Mouse (Mus musculus): ENCODE measurements at regions not wholly inside any gene's neighbourhood (a gene's known extent, or its start where the extent isn't known, plus 50 kb on each side); places are given as distances from the start of the nearest gene placed in this dataset.

GRCm38 (mm10) chr12:94217906-94218305, 1474.1 kb upstream of the Flrt2 start:
- H3K27ac ChIP-seq, result no peak overlapping the region
- H3K9ac ChIP-seq, result no peak overlapping the region
- ATAC-seq (ENCODE audit: low FRiP score), result no peak
- H3K4me3 ChIP-seq (replicated peaks), result no peak overlapping the region
- H3K4me2 ChIP-seq, result no peak overlapping the region
- WGBS, result 85% methylated on average over 4 of the region's 4 CpGs
- H3K27me3 ChIP-seq, result no peaks in the 10 kb centered on the region
- H3K4me1 ChIP-seq, result no peaks in the 10 kb centered on the region
- no peaks in the 10 kb centered on the region for H3K9me3 ChIP-seq
- H3K36me3 ChIP-seq (replicated peaks), result no peaks in the 10 kb centered on the region

GRCm38 (mm10) chr12:94229894-94230293, 1462.1 kb upstream of the Flrt2 start:
- Histone ChIP-seq H3K9me3 (no peaks in the 10 kb centered on the region), H3K27ac (no peak overlapping the region), H3K4me3 (replicated peaks) (no peak overlapping the region), H3K27me3 (no peaks in the 10 kb centered on the region), H3K4me1 (no peaks in the 10 kb centered on the region), H3K36me3 (replicated peaks) (no peaks in the 10 kb centered on the region), H3K4me2 (no peak overlapping the region), H3K9ac (no peak overlapping the region)
- WGBS, result 92% methylated on average over 4 of the region's 4 CpGs
- ATAC-seq (ENCODE audit: low FRiP score), result no peak

- no peak for ATAC-seq (ENCODE audit: low FRiP score)
- no peak overlapping the region for H3K27ac ChIP-seq
- WGBS, result 81% methylated on average over 2 of the region's 2 CpGs
These were observed 1446.7 kb upstream of the Flrt2 start for GRCm38 (mm10) chr12:94245366-94245765.

GRCm38 (mm10) chr12:94247362-94247761, 1444.7 kb upstream of the Flrt2 start:
- H3K36me3 ChIP-seq (replicated peaks), result no peaks in the 10 kb centered on the region
- no peaks in the 10 kb centered on the region for H3K9me3 ChIP-seq
- H3K27ac ChIP-seq, result no peak overlapping the region
- H3K4me1 ChIP-seq, result peaks cover 4% of the 10 kb centered on the region; the same call in 1 of the 2 replicates
- ATAC-seq (ENCODE audit: low FRiP score), result no peak
- no peak overlapping the region for H3K4me2 ChIP-seq
- H3K27me3 ChIP-seq, result no peaks in the 10 kb centered on the region
- no peak overlapping the region for H3K9ac ChIP-seq
- no peak overlapping the region for H3K4me3 ChIP-seq (replicated peaks)

More at GRCm38 (mm10) chr12:94245366-94245765, 1446.7 kb upstream of the Flrt2 start:
- Histone ChIP-seq H3K9ac (no peak overlapping the region), H3K27me3 (no peaks in the 10 kb centered on the region), H3K36me3 (replicated peaks) (no peaks in the 10 kb centered on the region), H3K4me3 (replicated peaks) (no peak overlapping the region), H3K9me3 (no peaks in the 10 kb centered on the region), H3K4me1 (peaks cover 4% of the 10 kb centered on the region; the same call in 1 of the 2 replicates), H3K4me2 (no peak overlapping the region)

- ATAC-seq (ENCODE audit: low FRiP score), result no peak
- H3K27me3 ChIP-seq, result no peaks in the 10 kb centered on the region
- H3K36me3 ChIP-seq (replicated peaks), result no peaks in the 10 kb centered on the region
- no peak overlapping the region for H3K9ac ChIP-seq
- 66% methylated on average over 8 of the region's 8 CpGs for WGBS
- H3K27ac ChIP-seq, result no peak overlapping the region
- H3K4me3 ChIP-seq (replicated peaks), result no peak overlapping the region
- H3K4me2 ChIP-seq, result no peak overlapping the region
- H3K4me1 ChIP-seq, result no peaks in the 10 kb centered on the region
- no peaks in the 10 kb centered on the region for H3K9me3 ChIP-seq
These were observed 1438.9 kb upstream of the Flrt2 start for GRCm38 (mm10) chr12:94252957-94253633.

- H3K9ac ChIP-seq, result no peak overlapping the region
These were observed 1411.1 kb upstream of the Flrt2 start for GRCm38 (mm10) chr12:94280946-94281345.

GRCm38 (mm10) chr12:94282931-94283330, 1409.1 kb upstream of the Flrt2 start:
- no peaks in the 10 kb centered on the region for H3K4me1 ChIP-seq
- H3K27me3 ChIP-seq, result no peaks in the 10 kb centered on the region
- H3K4me2 ChIP-seq, result no peak overlapping the region
- no peak overlapping the region for H3K9ac ChIP-seq
- 91% methylated on average over 3 of the region's 3 CpGs for WGBS
- no peaks in the 10 kb centered on the region for H3K36me3 ChIP-seq (replicated peaks)
- no peak for ATAC-seq (ENCODE audit: low FRiP score)
- no peak overlapping the region for H3K4me3 ChIP-seq (replicated peaks)
- no peaks in the 10 kb centered on the region for H3K9me3 ChIP-seq
- no peak overlapping the region for H3K27ac ChIP-seq

More at GRCm38 (mm10) chr12:94280946-94281345, 1411.1 kb upstream of the Flrt2 start:
- 84% methylated on average over 2 of the region's 2 CpGs for WGBS
- H3K4me2 ChIP-seq, result no peak overlapping the region
- no peaks in the 10 kb centered on the region for H3K36me3 ChIP-seq (replicated peaks)
- no peak for ATAC-seq (ENCODE audit: low FRiP score)
- H3K27me3 ChIP-seq, result no peaks in the 10 kb centered on the region
- H3K27ac ChIP-seq, result no peak overlapping the region
- H3K4me3 ChIP-seq (replicated peaks), result no peak overlapping the region
- H3K9me3 ChIP-seq, result no peaks in the 10 kb centered on the region
- H3K4me1 ChIP-seq, result no peaks in the 10 kb centered on the region

GRCm38 (mm10) chr12:94283572-94283971, 1408.5 kb upstream of the Flrt2 start:
- Histone ChIP-seq H3K9me3 (no peaks in the 10 kb centered on the region), H3K9ac (no peak overlapping the region), H3K4me1 (no peaks in the 10 kb centered on the region), H3K4me3 (replicated peaks) (no peak overlapping the region), H3K27ac (no peak overlapping the region), H3K36me3 (replicated peaks) (no peaks in the 10 kb centered on the region), H3K27me3 (no peaks in the 10 kb centered on the region), H3K4me2 (no peak overlapping the region)
- 77% methylated on average over 3 of the region's 3 CpGs for WGBS
- ATAC-seq (ENCODE audit: low FRiP score), result no peak

- no peak overlapping the region for H3K4me2 ChIP-seq
- H3K27me3 ChIP-seq, result no peaks in the 10 kb centered on the region
- ATAC-seq (ENCODE audit: low FRiP score), result no peak
- no peak overlapping the region for H3K9ac ChIP-seq
- no peak overlapping the region for H3K4me3 ChIP-seq (replicated peaks)
- WGBS, result 89% methylated on average over 5 of the region's 5 CpGs
- H3K27ac ChIP-seq, result no peak overlapping the region
- no peaks in the 10 kb centered on the region for H3K36me3 ChIP-seq (replicated peaks)
- no peaks in the 10 kb centered on the region for H3K9me3 ChIP-seq
- H3K4me1 ChIP-seq, result no peaks in the 10 kb centered on the region
These were observed 1394.2 kb upstream of the Flrt2 start for GRCm38 (mm10) chr12:94297864-94298263.

GRCm38 (mm10) chr12:94332351-94332750, 1359.7 kb upstream of the Flrt2 start:
- no peak overlapping the region for H3K4me2 ChIP-seq
- H3K27me3 ChIP-seq, result no peaks in the 10 kb centered on the region
- no peaks in the 10 kb centered on the region for H3K36me3 ChIP-seq (replicated peaks)
- H3K9me3 ChIP-seq, result no peaks in the 10 kb centered on the region
- H3K9ac ChIP-seq, result no peak overlapping the region
- H3K4me1 ChIP-seq, result no peaks in the 10 kb centered on the region
- H3K4me3 ChIP-seq (replicated peaks), result no peak overlapping the region
- WGBS, result 87% methylated on average over 5 of the region's 5 CpGs
- ATAC-seq (ENCODE audit: low FRiP score), result no peak
- H3K27ac ChIP-seq, result no peak overlapping the region

- Histone ChIP-seq H3K9ac (no peak overlapping the region), H3K4me3 (replicated peaks) (no peak overlapping the region), H3K9me3 (no peaks in the 10 kb centered on the region), H3K4me1 (no peaks in the 10 kb centered on the region), H3K27me3 (no peaks in the 10 kb centered on the region), H3K36me3 (replicated peaks) (no peaks in the 10 kb centered on the region), H3K27ac (no peak overlapping the region), H3K4me2 (no peak overlapping the region)
- no peak for ATAC-seq (ENCODE audit: low FRiP score)
- WGBS, result 87% methylated on average over 3 of the region's 3 CpGs
These were observed 1357.4 kb upstream of the Flrt2 start for GRCm38 (mm10) chr12:94334671-94335070.

GRCm38 (mm10) chr12:94349623-94350156, 1342.3 kb upstream of the Flrt2 start:
- no peak overlapping the region for H3K9ac ChIP-seq
- H3K36me3 ChIP-seq (replicated peaks), result no peaks in the 10 kb centered on the region
- WGBS, result 23% methylated on average over 7 of the region's 7 CpGs
- H3K4me3 ChIP-seq (replicated peaks), result no peak overlapping the region
- no peaks in the 10 kb centered on the region for H3K9me3 ChIP-seq
- no peak overlapping the region for H3K4me2 ChIP-seq
- peaks cover 10% of the 10 kb centered on the region; the same call in 1 of the 2 replicates for H3K27me3 ChIP-seq
- 0 out of 2 replicates have a peak, but pooled peaks have one; percentile 65 for ATAC-seq (ENCODE audit: low FRiP score)
- no peak overlapping the region for H3K27ac ChIP-seq
- H3K4me1 ChIP-seq, result peaks cover 5% of the 10 kb centered on the region

- no peak overlapping the region for H3K4me2 ChIP-seq
- no peak overlapping the region for H3K27ac ChIP-seq
- no peaks in the 10 kb centered on the region for H3K36me3 ChIP-seq (replicated peaks)
- H3K9me3 ChIP-seq, result no peaks in the 10 kb centered on the region
- no peak overlapping the region for H3K4me3 ChIP-seq (replicated peaks)
- H3K27me3 ChIP-seq, result no peaks in the 10 kb centered on the region
- ATAC-seq (ENCODE audit: low FRiP score), result no peak
- H3K4me1 ChIP-seq, result no peaks in the 10 kb centered on the region
- 66% methylated on average over 6 of the region's 6 CpGs for WGBS
- H3K9ac ChIP-seq, result no peak overlapping the region
These were observed 1327.8 kb upstream of the Flrt2 start for GRCm38 (mm10) chr12:94364269-94364668.
